Mouse (Mus musculus): Measurements from ENCODE around the gene Lrrc28. TPM values are rescaled to one million over a fixed set of nuclear protein-coding genes. Genes with fewer than 3 reads are reported as not detected.

Gene Lrrc28
- polyA plus RNA-seq, 1 experiment from 2014 or later, result 14.4 TPM

- WGBS, result 64% methylated on average over 7 of the region's 7 CpGs
- Histone ChIP-seq H3K27me3 (replicated peaks; ENCODE audit: control insufficient read depth, insufficient read depth, low read length) (no peaks in the 10 kb centered on the region), H3K4me1 (replicated peaks; ENCODE audit: control insufficient read depth, insufficient read depth, low read length) (no peaks in the 10 kb centered on the region), H3K9me3 (ENCODE audit: control insufficient read depth, low read length) (no peaks in the 10 kb centered on the region), H3K4me3 (ENCODE audit: low read depth, low read length) (no peak overlapping the region), H3K9ac (ENCODE audit: low read depth, low read length) (no peak overlapping the region), H3K4me2 (no peak overlapping the region), H3K27ac (ENCODE audit: low read depth, low read length) (no peak overlapping the region), H3K36me3 (ENCODE audit: control insufficient read depth, insufficient read depth, low read length) (no peaks in the 10 kb centered on the region)
- DNase-seq (ENCODE audit: low spot score), result no peak
- no peak for ATAC-seq (replicated peaks; ENCODE audit: low FRiP score)
These were observed 66.1 kb downstream of the Lrrc28 start for GRCm38 (mm10) chr7:67578783-67579482.

GRCm38 (mm10) chr7:67578044-67578443 lies 67.0 kb downstream of the Lrrc28 start:
- no peak for DNase-seq (ENCODE audit: low spot score)
- WGBS, result 90% methylated on average over 6 of the region's 6 CpGs
- Histone ChIP-seq H3K27ac (ENCODE audit: low read depth, low read length) (no peak overlapping the region), H3K9ac (ENCODE audit: low read depth, low read length) (no peak overlapping the region), H3K4me3 (ENCODE audit: low read depth, low read length) (no peak overlapping the region), H3K4me1 (replicated peaks; ENCODE audit: control insufficient read depth, insufficient read depth, low read length) (no peaks in the 10 kb centered on the region), H3K9me3 (ENCODE audit: control insufficient read depth, low read length) (no peaks in the 10 kb centered on the region), H3K27me3 (replicated peaks; ENCODE audit: control insufficient read depth, insufficient read depth, low read length) (no peaks in the 10 kb centered on the region), H3K4me2 (no peak overlapping the region), H3K36me3 (ENCODE audit: control insufficient read depth, insufficient read depth, low read length) (no peaks in the 10 kb centered on the region)
- ATAC-seq (replicated peaks; ENCODE audit: low FRiP score), result no peak

GRCm38 (mm10) chr7:67566510-67567237 lies 78.4 kb downstream of the Lrrc28 start:
- Histone ChIP-seq H3K4me3 (ENCODE audit: low read depth, low read length) (no peak overlapping the region), H3K36me3 (ENCODE audit: control insufficient read depth, insufficient read depth, low read length) (no peaks in the 10 kb centered on the region), H3K27me3 (replicated peaks; ENCODE audit: control insufficient read depth, insufficient read depth, low read length) (no peaks in the 10 kb centered on the region), H3K27ac (ENCODE audit: low read depth, low read length) (no peak overlapping the region), H3K9me3 (ENCODE audit: control insufficient read depth, low read length) (no peaks in the 10 kb centered on the region), H3K4me2 (no peak overlapping the region), H3K9ac (ENCODE audit: low read depth, low read length) (no peak overlapping the region), H3K4me1 (replicated peaks; ENCODE audit: control insufficient read depth, insufficient read depth, low read length) (no peaks in the 10 kb centered on the region)
- ATAC-seq (replicated peaks; ENCODE audit: low FRiP score) (no peak), DNase-seq (ENCODE audit: low spot score) (no peak)
- 63% methylated on average over 8 of the region's 8 CpGs for WGBS

GRCm38 (mm10) chr7:67565132-67565531 lies 79.9 kb downstream of the Lrrc28 start:
- DNase-seq (ENCODE audit: low spot score) (no peak), ATAC-seq (replicated peaks; ENCODE audit: low FRiP score) (no peak)
- Histone ChIP-seq H3K27me3 (replicated peaks; ENCODE audit: control insufficient read depth, insufficient read depth, low read length) (no peaks in the 10 kb centered on the region), H3K36me3 (ENCODE audit: control insufficient read depth, insufficient read depth, low read length) (no peaks in the 10 kb centered on the region), H3K9ac (ENCODE audit: low read depth, low read length) (no peak overlapping the region), H3K9me3 (ENCODE audit: control insufficient read depth, low read length) (no peaks in the 10 kb centered on the region), H3K4me2 (no peak overlapping the region), H3K27ac (ENCODE audit: low read depth, low read length) (no peak overlapping the region), H3K4me3 (ENCODE audit: low read depth, low read length) (no peak overlapping the region), H3K4me1 (replicated peaks; ENCODE audit: control insufficient read depth, insufficient read depth, low read length) (no peaks in the 10 kb centered on the region)
- 58% methylated on average over 1 of the region's 1 CpGs for WGBS

- H3K4me1 ChIP-seq (replicated peaks; ENCODE audit: control insufficient read depth, insufficient read depth, low read length), result no peaks in the 10 kb centered on the region
- no peak overlapping the region for H3K9ac ChIP-seq (ENCODE audit: low read depth, low read length)
- no peaks in the 10 kb centered on the region for H3K36me3 ChIP-seq (ENCODE audit: control insufficient read depth, insufficient read depth, low read length)
- DNase-seq (ENCODE audit: low spot score), result no peak
- no peak overlapping the region for H3K27ac ChIP-seq (ENCODE audit: low read depth, low read length)
- no peak overlapping the region for H3K4me2 ChIP-seq
- H3K4me3 ChIP-seq (ENCODE audit: low read depth, low read length), result no peak overlapping the region
- H3K9me3 ChIP-seq (ENCODE audit: control insufficient read depth, low read length), result no peaks in the 10 kb centered on the region
- ATAC-seq (replicated peaks; ENCODE audit: low FRiP score), result no peak
- no peaks in the 10 kb centered on the region for H3K27me3 ChIP-seq (replicated peaks; ENCODE audit: control insufficient read depth, insufficient read depth, low read length)
- 63% methylated on average over 12 of the region's 12 CpGs for WGBS
These were observed 82.9 kb downstream of the Lrrc28 start for GRCm38 (mm10) chr7:67562176-67562575.

GRCm38 (mm10) chr7:67559486-67559885 lies 85.6 kb downstream of the Lrrc28 start:
- ATAC-seq (replicated peaks; ENCODE audit: low FRiP score) (no peak), DNase-seq (ENCODE audit: low spot score) (no peak)
- no peak overlapping the region for H3K27ac ChIP-seq (ENCODE audit: low read depth, low read length)
- H3K4me3 ChIP-seq (ENCODE audit: low read depth, low read length), result no peak overlapping the region
- no peaks in the 10 kb centered on the region for H3K27me3 ChIP-seq (replicated peaks; ENCODE audit: control insufficient read depth, insufficient read depth, low read length)
- WGBS, result 83% methylated on average over 7 of the region's 7 CpGs
- no peaks in the 10 kb centered on the region for H3K4me1 ChIP-seq (replicated peaks; ENCODE audit: control insufficient read depth, insufficient read depth, low read length)
- no peak overlapping the region for H3K4me2 ChIP-seq
- H3K36me3 ChIP-seq (ENCODE audit: control insufficient read depth, insufficient read depth, low read length), result no peaks in the 10 kb centered on the region
- no peaks in the 10 kb centered on the region for H3K9me3 ChIP-seq (ENCODE audit: control insufficient read depth, low read length)
- no peak overlapping the region for H3K9ac ChIP-seq (ENCODE audit: low read depth, low read length)

GRCm38 (mm10) chr7:67558230-67558629 lies 86.8 kb downstream of the Lrrc28 start:
- 75% methylated on average over 5 of the region's 5 CpGs for WGBS
- H3K9ac ChIP-seq (ENCODE audit: low read depth, low read length), result no peak overlapping the region

GRCm38 (mm10) chr7:67554863-67555262 lies 90.2 kb downstream of the Lrrc28 start:
- WGBS, result 79% methylated on average over 2 of the region's 2 CpGs
- DNase-seq (ENCODE audit: low spot score), result no peak

More at GRCm38 (mm10) chr7:67558230-67558629, 86.8 kb downstream of the Lrrc28 start:
- no peaks in the 10 kb centered on the region for H3K27me3 ChIP-seq (replicated peaks; ENCODE audit: control insufficient read depth, insufficient read depth, low read length)
- no peak for ATAC-seq (replicated peaks; ENCODE audit: low FRiP score)
- H3K27ac ChIP-seq (ENCODE audit: low read depth, low read length), result no peak overlapping the region
- H3K9me3 ChIP-seq (ENCODE audit: control insufficient read depth, low read length), result no peaks in the 10 kb centered on the region
- no peak overlapping the region for H3K4me2 ChIP-seq
- no peak for DNase-seq (ENCODE audit: low spot score)
- H3K4me3 ChIP-seq (ENCODE audit: low read depth, low read length), result no peak overlapping the region
- H3K4me1 ChIP-seq (replicated peaks; ENCODE audit: control insufficient read depth, insufficient read depth, low read length), result no peaks in the 10 kb centered on the region
- H3K36me3 ChIP-seq (ENCODE audit: control insufficient read depth, insufficient read depth, low read length), result no peaks in the 10 kb centered on the region

GRCm38 (mm10) chr7:67551242-67551641 lies 93.8 kb downstream of the Lrrc28 start:
- H3K9me3 ChIP-seq (ENCODE audit: control insufficient read depth, low read length), result no peaks in the 10 kb centered on the region
- ATAC-seq (replicated peaks; ENCODE audit: low FRiP score), result no peak
- DNase-seq (ENCODE audit: low spot score), result no peak
- no peaks in the 10 kb centered on the region for H3K27me3 ChIP-seq (replicated peaks; ENCODE audit: control insufficient read depth, insufficient read depth, low read length)
- H3K9ac ChIP-seq (ENCODE audit: low read depth, low read length), result no peak overlapping the region
- no peak overlapping the region for H3K4me3 ChIP-seq (ENCODE audit: low read depth, low read length)
- H3K27ac ChIP-seq (ENCODE audit: low read depth, low read length), result no peak overlapping the region
- no peaks in the 10 kb centered on the region for H3K36me3 ChIP-seq (ENCODE audit: control insufficient read depth, insufficient read depth, low read length)
- WGBS, result 82% methylated on average over 2 of the region's 2 CpGs
- no peak overlapping the region for H3K4me2 ChIP-seq
- H3K4me1 ChIP-seq (replicated peaks; ENCODE audit: control insufficient read depth, insufficient read depth, low read length), result no peaks in the 10 kb centered on the region

More at GRCm38 (mm10) chr7:67554863-67555262, 90.2 kb downstream of the Lrrc28 start:
- no peak overlapping the region for H3K9ac ChIP-seq (ENCODE audit: low read depth, low read length)
- no peak overlapping the region for H3K4me2 ChIP-seq
- no peak for ATAC-seq (replicated peaks; ENCODE audit: low FRiP score)
- no peaks in the 10 kb centered on the region for H3K27me3 ChIP-seq (replicated peaks; ENCODE audit: control insufficient read depth, insufficient read depth, low read length)
- H3K36me3 ChIP-seq (ENCODE audit: control insufficient read depth, insufficient read depth, low read length), result no peaks in the 10 kb centered on the region
- no peak overlapping the region for H3K4me3 ChIP-seq (ENCODE audit: low read depth, low read length)
- H3K27ac ChIP-seq (ENCODE audit: low read depth, low read length), result no peak overlapping the region
- H3K4me1 ChIP-seq (replicated peaks; ENCODE audit: control insufficient read depth, insufficient read depth, low read length), result no peaks in the 10 kb centered on the region
- H3K9me3 ChIP-seq (ENCODE audit: control insufficient read depth, low read length), result no peaks in the 10 kb centered on the region

All from liver, embryonic 11.5 days (tissue).